Mouse (Mus musculus) liver, embryonic 14.5 days (tissue): ENCODE results near the gene Elf5. TPM values are rescaled to one million over a fixed set of nuclear protein-coding genes. Genes with fewer than 3 reads are reported as not detected.

Experiments
- ATAC-seq: fragments of 200-750 bp; cut with Nextera tagmentation; 2 replicates; pipeline ENCODE4 v1.8.0; 2017; ENCODE audit warnings: moderate number of reproducible peaks, mild to moderate bottlenecking, moderate library complexity; ENCODE audit not compliant: insufficient read depth
- DNase-seq, 3 experiments: peaks; one replicate each; pipeline ENCODE4 v3.0.0-alpha.2; 2012 to 2013; ENCODE audit warnings: low read depth in 3 of 3, low spot score in 3 of 3
- H3K27ac ChIP-seq: fragments of 300-500 bp; sonication (generic); 2 replicates; pipeline ENCODE4 v1.5.1; 2014; ENCODE audit warnings: moderate library complexity, mild to moderate bottlenecking, control low read depth, inconsistent platforms
- H3K27me3 ChIP-seq: fragments of 300-500 bp; sonication (generic); 2 replicates; pipeline ENCODE4 v1.6.1; 2014; ENCODE audit warnings: mild to moderate bottlenecking, low read length, moderate library complexity; ENCODE audit not compliant: control insufficient read depth, insufficient read depth
- H3K36me3 ChIP-seq: fragments of 300-500 bp; sonication (generic); replicated peaks from 2 replicates; pipeline ENCODE4 v1.6.1; 2014; ENCODE audit warnings: low read depth; ENCODE audit not compliant: control insufficient read depth, insufficient read depth
- H3K4me1 ChIP-seq, 2 experiments: fragments of 200-500 bp in 1 of 2; fragments of 300-500 bp in 1 of 2; sonication (generic) in 1 of 2; replicated peaks; 2 replicates each; pipeline ENCODE4 v1.6.1; 2012 to 2014; ENCODE audit warnings: antibody characterized with exemption in 1 of 2, inconsistent platforms in 1 of 2, low read length in 1 of 2; ENCODE audit not compliant: control insufficient read depth in 2 of 2, insufficient read depth in 2 of 2
- H3K4me2 ChIP-seq: fragments of 300-500 bp; sonication (generic); 2 replicates; pipeline ENCODE4 v1.6.1; 2014; ENCODE audit warnings: low read depth, mild to moderate bottlenecking, control low read depth, moderate library complexity
- H3K4me3 ChIP-seq, 2 experiments: fragments of 200-500 bp in 1 of 2; fragments of 300-500 bp in 1 of 2; sonication (generic) in 1 of 2; 2 replicates each; pipeline ENCODE4 v1.5.1; 2012 to 2014; ENCODE audit warnings: low read depth in 2 of 2, low read length in 2 of 2, mild to moderate bottlenecking in 2 of 2, control low read depth in 1 of 2, inconsistent platforms in 1 of 2, moderate library complexity in 1 of 2; ENCODE audit not compliant: insufficient read depth in 1 of 2
- H3K9ac ChIP-seq: fragments of 300-500 bp; sonication (generic); replicated peaks from 2 replicates; pipeline ENCODE4 v1.6.1; 2014; ENCODE audit warnings: mild to moderate bottlenecking, control low read depth, moderate library complexity
- H3K9me3 ChIP-seq: fragments of 300-500 bp; sonication (generic); 2 replicates; pipeline ENCODE4 v1.6.1; 2016; ENCODE audit warnings: low read length, mixed read lengths; ENCODE audit not compliant: control insufficient read depth
- CTCF ChIP-seq: IDR thresholded peaks from 2 replicates; pipeline ENCODE4 v1.5.1; 2016; ENCODE audit warnings: antibody characterized with exemption, low read depth, control low read depth
- EP300 ChIP-seq: IDR thresholded peaks from 2 replicates; pipeline ENCODE4 v1.6.1; 2016; ENCODE audit warnings: antibody characterized with exemption, low read depth
- WGBS: fragments of 180-500 bp; shearing (Covaris S2); extraction: QIAGEN DNeasy Blood & Tissue Kit; methylation state at CpG from one replicate; pipeline ENCODE4 v1.1.7; 2014; ENCODE audit not compliant: insufficient replicate concordance; 5-methylcytosine and 5-hydroxymethylcytosine counted together
- polyA plus RNA-seq, 2 experiments: library from polyadenylated mRNA; depleted of rRNA in 1 of 2; stranded (reverse) in 1 of 2; unstranded in 1 of 2; fragments of >200 nt; fragmentation: Nextera tagmentation in 1 of 2; extraction: Ambion mirVana in 1 of 2; gene quantifications; 2 replicates each; pipeline versions ENCODE4 v1.2.1 to v1.2.3; 2012 to 2014

Elf5 gene
- polyA plus RNA-seq, 2 experiments, result 0.03 TPM; not detected in 1

DNA sequence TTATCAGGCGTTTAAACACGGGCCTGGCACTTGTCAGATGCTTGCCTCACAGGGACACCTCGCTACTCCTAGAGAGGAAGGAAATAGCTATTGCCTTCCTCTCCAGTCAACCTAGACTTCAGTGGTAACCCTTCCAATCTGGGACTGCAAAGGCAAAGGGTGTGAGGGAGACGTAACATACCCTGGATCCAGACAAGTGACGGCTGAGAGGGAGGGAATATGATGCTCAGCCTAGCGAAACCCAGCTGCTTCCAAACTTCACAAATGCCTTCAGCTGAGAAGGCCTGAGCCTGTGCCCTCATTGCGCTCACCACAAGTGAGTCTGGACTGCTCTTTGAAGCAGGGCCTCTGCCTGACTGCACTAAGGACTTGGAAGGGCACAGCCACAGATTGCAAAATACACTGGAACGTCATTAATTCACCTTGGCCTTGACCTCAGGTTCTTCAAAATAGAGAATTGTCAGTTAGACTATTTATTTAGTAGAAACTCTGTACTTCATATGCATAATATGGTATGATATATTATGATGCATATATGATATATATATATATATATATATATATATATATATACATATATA is 21.3 kb downstream of the Elf5 start:
- no peak for ATAC-seq
- H3K36me3 ChIP-seq, result no peaks in the 10 kb centered on the region
- DNase-seq, result no peak
- WGBS, result 42% methylated on average over 8 of the region's 8 CpGs
- TF ChIP-seq CTCF (no peak), EP300 (no peak)
- no peak overlapping the region for H3K27ac ChIP-seq
- no peak overlapping the region for H3K4me2 ChIP-seq
- no peaks in the 10 kb centered on the region for H3K4me1 ChIP-seq
- H3K4me3 ChIP-seq, result no peak overlapping the region
- H3K9me3 ChIP-seq, result no peaks in the 10 kb centered on the region
- H3K27me3 ChIP-seq, result no peaks in the 10 kb centered on the region
- no peak overlapping the region for H3K9ac ChIP-seq

DNA sequence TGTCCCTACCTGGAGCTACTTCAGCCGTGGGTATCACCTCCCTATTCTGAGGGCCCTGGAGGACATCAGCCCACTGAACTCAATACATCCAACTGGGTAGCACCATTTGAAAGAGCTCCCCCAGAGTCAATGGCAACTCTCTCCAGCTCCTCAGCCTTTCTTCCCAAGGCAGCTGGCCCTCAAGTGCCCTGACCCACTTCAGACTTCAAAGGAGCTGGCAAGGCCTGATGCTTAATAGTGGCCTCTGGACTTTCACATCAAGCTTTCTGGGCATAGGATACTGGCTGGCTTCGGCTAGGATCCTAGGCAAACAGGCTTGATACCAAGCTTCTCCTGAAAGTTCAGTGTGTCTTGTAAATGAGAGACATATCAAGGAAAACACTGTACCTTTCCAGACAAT is 23.6 kb downstream of the Elf5 start:
- H3K9ac ChIP-seq, result no peak overlapping the region
- H3K27ac ChIP-seq, result no peak overlapping the region
- ATAC-seq (no peak), DNase-seq (no peak)
- WGBS, result 44% methylated on average over 2 of the region's 2 CpGs
- no peaks in the 10 kb centered on the region for H3K4me1 ChIP-seq
- H3K36me3 ChIP-seq, result no peaks in the 10 kb centered on the region
- no peaks in the 10 kb centered on the region for H3K9me3 ChIP-seq
- no peaks in the 10 kb centered on the region for H3K27me3 ChIP-seq
- TF ChIP-seq CTCF, result no peak
- TF ChIP-seq EP300, result no peak
- no peak overlapping the region for H3K4me3 ChIP-seq
- H3K4me2 ChIP-seq, result no peak overlapping the region

DNA sequence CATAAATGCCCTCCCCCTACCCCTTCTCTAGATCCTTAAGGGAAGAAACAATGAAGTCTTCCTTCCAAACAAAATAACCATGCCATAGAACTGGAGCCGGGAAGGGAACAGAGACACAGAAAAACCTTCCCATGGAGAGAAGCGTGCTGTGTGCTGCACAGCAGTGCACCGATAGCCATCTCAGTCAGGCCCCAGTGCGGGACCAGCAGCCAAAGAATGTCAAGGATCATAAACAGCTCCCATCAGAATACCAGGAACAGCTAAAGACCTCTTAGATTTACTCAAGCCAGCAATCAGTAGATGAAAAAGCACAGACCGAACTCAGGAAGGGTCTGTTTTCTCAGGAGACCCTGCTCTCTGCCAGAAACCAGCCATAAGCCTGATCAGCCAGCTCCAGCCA is 25.0 kb downstream of the Elf5 start:
- no peak for ATAC-seq
- DNase-seq, result no peak
- H3K36me3 ChIP-seq, result no peaks in the 10 kb centered on the region
- no peak overlapping the region for H3K9ac ChIP-seq
- H3K4me1 ChIP-seq, result no peaks in the 10 kb centered on the region
- H3K9me3 ChIP-seq, result no peaks in the 10 kb centered on the region
- TF ChIP-seq CTCF (no peak), EP300 (no peak)
- no peak overlapping the region for H3K27ac ChIP-seq
- 56% methylated on average over 5 of the region's 5 CpGs for WGBS
- no peak overlapping the region for H3K4me2 ChIP-seq
- H3K4me3 ChIP-seq, result no peak overlapping the region
- no peaks in the 10 kb centered on the region for H3K27me3 ChIP-seq

DNA sequence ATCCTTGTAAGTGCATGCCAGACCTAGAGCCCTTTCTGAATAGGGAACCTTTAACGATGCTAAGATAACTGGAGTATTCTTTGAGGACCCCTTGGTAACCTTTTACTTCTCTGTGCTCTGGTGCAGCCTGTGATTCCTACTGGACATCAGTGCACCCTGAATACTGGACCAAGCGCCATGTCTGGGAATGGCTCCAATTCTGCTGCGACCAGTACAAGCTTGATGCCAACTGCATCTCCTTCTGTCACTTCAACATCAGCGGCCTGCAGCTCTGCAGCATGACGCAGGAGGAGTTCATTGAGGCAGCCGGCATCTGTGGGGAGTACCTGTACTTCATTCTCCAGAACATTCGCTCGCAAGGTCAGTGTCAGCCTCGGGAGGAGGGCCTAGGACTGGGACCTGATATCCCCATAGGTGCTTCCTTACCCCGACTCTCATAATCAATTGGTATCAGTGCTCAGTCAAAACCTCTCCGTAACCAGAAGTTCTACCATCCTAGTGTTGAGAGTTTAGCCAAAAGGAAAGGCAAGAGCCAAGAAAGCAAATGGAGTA is 27.7 kb downstream of the Elf5 start:
- no peak overlapping the region for H3K9ac ChIP-seq

DNA sequence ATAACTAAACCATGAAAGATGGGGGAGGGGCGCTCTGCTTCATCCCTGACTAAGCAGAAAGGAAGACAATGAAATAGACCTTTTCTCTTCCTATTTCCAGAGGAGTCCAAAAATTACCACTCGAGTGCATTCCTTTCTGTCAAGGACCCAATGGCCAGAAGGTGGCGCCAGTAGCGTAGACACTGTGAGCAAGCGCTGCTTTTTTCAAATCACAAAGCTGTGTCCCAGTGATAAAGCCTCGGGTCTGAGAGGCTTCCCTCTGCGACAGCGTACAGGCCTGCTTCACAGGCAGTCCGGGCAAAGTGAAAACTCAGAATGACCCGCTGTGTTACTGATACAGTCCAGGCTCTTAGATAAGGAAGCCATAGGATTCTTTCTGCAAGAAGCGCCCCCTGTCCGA is 28.2 kb downstream of the Elf5 start:
- Histone ChIP-seq H3K4me2 (no peak overlapping the region), H3K36me3 (no peaks in the 10 kb centered on the region), H3K9me3 (no peaks in the 10 kb centered on the region), H3K27ac (no peak overlapping the region), H3K4me1 (no peaks in the 10 kb centered on the region), H3K27me3 (no peaks in the 10 kb centered on the region), H3K9ac (no peak overlapping the region), H3K4me3 (no peak overlapping the region)
- WGBS, result 4% methylated on average over 12 of the region's 12 CpGs
- DNase-seq (peak; percentile 39 to 63 (median 42)), ATAC-seq (peak; percentile 45; the same call in 1 of the 2 replicates)
- TF ChIP-seq CTCF (peak; percentile 83), EP300 (no peak)

More for the DNA sequence above, 27.7 kb downstream of the Elf5 start:
- TF ChIP-seq CTCF, result no peak
- no peak for TF ChIP-seq EP300
- H3K27ac ChIP-seq, result no peak overlapping the region
- H3K4me1 ChIP-seq, result no peaks in the 10 kb centered on the region
- no peaks in the 10 kb centered on the region for H3K9me3 ChIP-seq
- 68% methylated on average over 11 of the region's 11 CpGs for WGBS
- H3K4me2 ChIP-seq, result no peak overlapping the region
- ATAC-seq, result no peak
- no peaks in the 10 kb centered on the region for H3K36me3 ChIP-seq
- DNase-seq, result no peak
- no peaks in the 10 kb centered on the region for H3K27me3 ChIP-seq
- H3K4me3 ChIP-seq, result no peak overlapping the region
